Mouse (Mus musculus) intestine, embryonic 15.5 days (tissue): ENCODE results near the gene Alpi. TPM values are rescaled to one million over a fixed set of nuclear protein-coding genes. Genes with fewer than 3 reads are reported as not detected.

Experiments used
- ATAC-seq: fragments of 200-750 bp; cut with Nextera tagmentation; 2 replicates; pipeline ENCODE4 v1.8.0; 2017; ENCODE audit warnings: moderate TSS enrichment, moderate library complexity
- H3K27ac ChIP-seq: fragments of 300-500 bp; sonication (generic); 2 replicates; pipeline ENCODE4 v1.5.1; 2015; ENCODE audit warnings: mild to moderate bottlenecking, inconsistent platforms
- H3K27me3 ChIP-seq: fragments of 300-500 bp; sonication (generic); replicated peaks from 2 replicates; pipeline ENCODE4 v1.6.1; 2015; ENCODE audit warnings: inconsistent platforms
- H3K36me3 ChIP-seq: fragments of 300-500 bp; sonication (generic); 2 replicates; pipeline ENCODE4 v1.6.1; 2015; ENCODE audit warnings: inconsistent platforms
- H3K4me1 ChIP-seq: fragments of 300-500 bp; sonication (generic); replicated peaks from 2 replicates; pipeline ENCODE4 v1.6.1; 2015; ENCODE audit warnings: inconsistent platforms
- H3K4me2 ChIP-seq: fragments of 300-500 bp; sonication (generic); replicated peaks from 2 replicates; pipeline ENCODE4 v1.6.1; 2015; ENCODE audit warnings: mild to moderate bottlenecking, inconsistent platforms
- H3K4me3 ChIP-seq: fragments of 300-500 bp; sonication (generic); replicated peaks from 2 replicates; pipeline ENCODE4 v1.5.1; 2015; ENCODE audit warnings: inconsistent platforms
- H3K9ac ChIP-seq: fragments of 300-500 bp; sonication (generic); 2 replicates; pipeline ENCODE4 v1.6.1; 2015; ENCODE audit warnings: inconsistent platforms
- H3K9me3 ChIP-seq: fragments of 300-500 bp; sonication (generic); 2 replicates; pipeline ENCODE4 v1.6.1; 2016; ENCODE audit warnings: inconsistent platforms
- WGBS: fragments of 180-500 bp; shearing (Covaris S2); methylation state at CpG from one replicate; pipeline ENCODE4 v1.1.7; 2015; 5-methylcytosine and 5-hydroxymethylcytosine counted together
- polyA plus RNA-seq: library from polyadenylated mRNA; unstranded; fragments of >200 nt; fragmentation: Nextera tagmentation; extraction: Ambion mirVana; gene quantifications from 2 replicates; pipeline ENCODE4 v1.2.1, GENCODE M21; 2015

Alpi gene
- polyA plus RNA-seq, 1 experiment from 2014 or later: 113 TPM

DNA sequence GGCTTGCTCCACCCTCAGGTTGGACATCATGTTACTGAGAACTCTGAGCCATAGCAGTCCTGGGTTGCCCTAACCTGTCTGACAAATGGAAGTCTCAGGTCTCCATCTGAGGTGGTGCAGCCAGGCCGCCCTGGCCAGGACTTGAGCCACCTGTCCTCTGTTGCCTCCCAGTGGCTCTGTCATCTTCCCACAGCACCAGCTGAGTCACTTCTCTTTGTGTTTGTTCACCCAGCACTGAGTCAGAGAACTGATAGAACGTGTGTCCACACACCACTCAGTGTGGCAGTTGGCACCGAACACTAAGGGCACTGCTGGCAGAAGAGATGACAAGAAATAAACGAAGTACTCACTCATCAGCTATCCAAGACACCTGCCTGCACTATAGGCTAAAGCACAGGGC lies 50.0 kb downstream of the Alpi start:
- Histone ChIP-seq H3K4me2 (no peak overlapping the region), H3K4me3 (no peak overlapping the region), H3K36me3 (no peaks in the 10 kb centered on the region), H3K9ac (no peak overlapping the region), H3K9me3 (no peaks in the 10 kb centered on the region), H3K27ac (no peak overlapping the region), H3K4me1 (no peaks in the 10 kb centered on the region), H3K27me3 (no peaks in the 10 kb centered on the region)
- ATAC-seq: no peak
- 72% methylated on average over 4 of the region's 4 CpGs for WGBS

DNA sequence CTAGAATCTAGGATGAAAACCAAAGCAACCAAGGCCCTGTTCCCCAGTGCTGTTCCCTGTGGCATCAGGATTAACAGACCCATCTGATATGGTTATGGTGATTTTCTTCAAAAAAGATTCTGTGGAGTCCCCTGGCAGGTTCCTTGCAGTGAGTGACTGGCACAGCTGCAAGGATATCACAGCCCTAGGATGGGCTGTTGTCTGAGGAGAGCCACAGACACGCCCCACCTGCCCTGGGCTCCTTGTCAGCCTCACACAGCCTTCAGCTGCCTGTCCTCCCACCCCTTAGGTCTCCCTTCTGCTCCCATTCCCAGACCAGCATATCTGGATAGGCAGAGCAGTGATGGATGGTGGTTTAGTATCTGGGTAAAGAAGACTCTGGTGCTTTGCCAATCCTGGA lies 50.7 kb downstream of the Alpi start:
- Histone ChIP-seq H3K36me3 (no peaks in the 10 kb centered on the region), H3K27me3 (no peaks in the 10 kb centered on the region), H3K9ac (no peak overlapping the region), H3K9me3 (no peaks in the 10 kb centered on the region), H3K27ac (no peak overlapping the region), H3K4me3 (no peak overlapping the region), H3K4me1 (no peaks in the 10 kb centered on the region), H3K4me2 (no peak overlapping the region)
- no peak for ATAC-seq
- WGBS: 94% methylated on average over 1 of the region's 1 CpGs

- Histone ChIP-seq H3K27me3 (no peaks in the 10 kb centered on the region), H3K4me1 (no peaks in the 10 kb centered on the region), H3K9ac (no peak overlapping the region), H3K4me3 (no peak overlapping the region), H3K4me2 (no peak overlapping the region), H3K9me3 (no peaks in the 10 kb centered on the region), H3K27ac (no peak overlapping the region), H3K36me3 (no peaks in the 10 kb centered on the region)
- no peak for ATAC-seq
- 70% methylated on average over 3 of the region's 3 CpGs for WGBS
These were observed 51.3 kb downstream of the Alpi start for GRCm38 (mm10) chr1:87050072-87050471.

Other genes starting within 250 kb of the Alpi start
- gene Alppl2, start 11.7 kb downstream of the Alpi start, polyA plus RNA-seq: not detected in 2 replicates
- gene Akp3, start 23.4 kb upstream of the Alpi start, polyA plus RNA-seq: 0.11 TPM in 1 of 2 replicates, not detected in the other
- gene Ecel1, start 54.9 kb upstream of the Alpi start, polyA plus RNA-seq: 2.4 and 2.5 TPM in 2 replicates
- not detected in 2 replicates for gene Prss56, start 81.7 kb upstream of the Alpi start, polyA plus RNA-seq
- gene Chrnd, start 89.0 kb upstream of the Alpi start, polyA plus RNA-seq: not detected in 2 replicates
- 0.18 TPM in 1 of 2 replicates, not detected in the other for gene Chrng, start 103.1 kb upstream of the Alpi start, polyA plus RNA-seq
- gene Eif4e2, start 112.3 kb upstream of the Alpi start, polyA plus RNA-seq: 169 and 170 TPM in 2 replicates
- 0.08 and 0.57 TPM in 2 replicates for gene Efhd1, start 162.8 kb upstream of the Alpi start, polyA plus RNA-seq
- gene Gigyf2, start 225.4 kb upstream of the Alpi start, polyA plus RNA-seq: 46.8 and 47.5 TPM in 2 replicates